Mouse (Mus musculus) liver, embryonic 11.5 days (tissue): ENCODE data around the gene Mfap5. TPM values are rescaled to one million over a fixed set of nuclear protein-coding genes. Genes with fewer than 3 reads are reported as not detected.

Source experiments
- ATAC-seq: fragments of 200-750 bp; cut with Nextera tagmentation; replicated peaks from 2 replicates; pipeline ENCODE4 v1.8.0; 2017; ENCODE audit warnings: moderate number of reproducible peaks, mild to moderate bottlenecking, moderate TSS enrichment, moderate library complexity; ENCODE audit not compliant: low FRiP score
- DNase-seq: peaks from one replicate; pipeline ENCODE4 v3.0.0-alpha.2; 2017; ENCODE audit warnings: low spot score
- H3K27ac ChIP-seq: fragments of 300-500 bp; sonication (generic); 2 replicates; pipeline ENCODE4 v1.5.1; 2014; ENCODE audit warnings: mild to moderate bottlenecking, low read depth, low read length, control low read depth
- H3K27me3 ChIP-seq: fragments of 300-500 bp; sonication (generic); replicated peaks from 2 replicates; pipeline ENCODE4 v1.6.1; 2014; ENCODE audit warnings: low read length, mixed read lengths; ENCODE audit not compliant: control insufficient read depth, insufficient read depth
- H3K36me3 ChIP-seq: fragments of 300-500 bp; sonication (generic); 2 replicates; pipeline ENCODE4 v1.6.1; 2014; ENCODE audit warnings: mild to moderate bottlenecking, low read length, moderate library complexity, mixed read lengths; ENCODE audit not compliant: control insufficient read depth, insufficient read depth
- H3K4me1 ChIP-seq: fragments of 300-500 bp; sonication (generic); replicated peaks from 2 replicates; pipeline ENCODE4 v1.6.1; 2014; ENCODE audit warnings: low read length, mixed read lengths; ENCODE audit not compliant: control insufficient read depth, insufficient read depth
- H3K4me2 ChIP-seq: fragments of 300-500 bp; sonication (generic); 2 replicates; pipeline ENCODE4 v1.6.1; 2014; ENCODE audit warnings: mild to moderate bottlenecking, control low read depth, moderate library complexity
- H3K4me3 ChIP-seq: fragments of 300-500 bp; sonication (generic); 2 replicates; pipeline ENCODE4 v1.5.1; 2014; ENCODE audit warnings: low read depth, low read length, control low read depth
- H3K9ac ChIP-seq: fragments of 300-500 bp; sonication (generic); 2 replicates; pipeline ENCODE4 v1.6.1; 2014; ENCODE audit warnings: low read depth, low read length, control low read depth
- H3K9me3 ChIP-seq: fragments of 300-500 bp; sonication (generic); 2 replicates; pipeline ENCODE4 v1.6.1; 2016; ENCODE audit warnings: low read length, inconsistent platforms, mixed read lengths; ENCODE audit not compliant: control insufficient read depth
- WGBS: fragments of 180-500 bp; shearing (Covaris S2); extraction: QIAGEN DNeasy Blood & Tissue Kit; methylation state at CpG from one replicate; pipeline ENCODE4 v1.1.7; 2014; 5-methylcytosine and 5-hydroxymethylcytosine counted together
- polyA plus RNA-seq: library from polyadenylated mRNA; unstranded; fragments of >200 nt; fragmentation: Nextera tagmentation; extraction: Ambion mirVana; gene quantifications from 2 replicates; pipeline ENCODE4 v1.2.1, GENCODE M21; 2014

Mfap5 gene
- polyA plus RNA-seq, 1 experiment from 2014 or later = 0.67 TPM

DNA sequence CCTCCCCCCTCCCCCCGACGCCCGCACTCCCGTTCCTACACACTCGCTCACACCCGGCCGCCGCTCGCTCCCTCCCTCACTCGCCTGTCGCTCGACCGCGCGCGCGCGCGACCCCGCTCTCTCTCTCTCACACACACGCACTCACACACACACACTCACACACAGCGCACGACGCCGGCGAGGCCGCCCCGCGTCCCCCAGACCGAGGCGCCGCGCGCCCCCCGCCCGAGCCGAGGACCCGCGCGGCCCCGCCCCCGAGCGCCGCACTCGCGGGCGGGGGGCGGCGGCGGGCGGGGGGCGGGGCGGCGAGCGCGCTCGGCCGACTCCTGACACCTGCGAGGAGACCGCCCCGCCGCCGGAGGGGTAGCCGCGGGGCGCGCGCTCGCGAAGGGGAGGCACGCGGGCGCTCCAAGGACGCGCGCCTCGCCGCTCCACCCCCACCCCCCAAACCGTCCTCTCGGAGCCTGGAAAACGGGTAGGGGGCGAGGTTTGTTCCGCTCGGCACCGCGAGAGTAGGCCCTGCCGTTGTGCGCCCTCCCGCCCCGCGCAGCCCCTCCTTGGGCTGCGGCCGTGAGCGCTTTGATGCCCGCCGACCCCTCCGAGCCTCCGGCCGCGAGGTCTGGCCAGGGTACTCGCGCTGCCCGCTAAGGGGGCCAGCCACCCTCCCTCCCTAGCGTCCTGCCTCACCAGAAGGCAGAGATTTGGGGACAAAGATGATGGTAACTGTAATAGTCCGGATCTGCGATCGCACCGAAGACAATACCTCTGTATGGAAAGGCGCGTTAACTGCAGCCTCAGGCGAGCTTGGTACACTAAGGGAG, 19.1 kb upstream of the Mfap5 start:
- peak; percentile 64 for DNase-seq
- peak overlapping the region; percentile 55; the same call in 1 of the 2 replicates for H3K9ac ChIP-seq

DNA sequence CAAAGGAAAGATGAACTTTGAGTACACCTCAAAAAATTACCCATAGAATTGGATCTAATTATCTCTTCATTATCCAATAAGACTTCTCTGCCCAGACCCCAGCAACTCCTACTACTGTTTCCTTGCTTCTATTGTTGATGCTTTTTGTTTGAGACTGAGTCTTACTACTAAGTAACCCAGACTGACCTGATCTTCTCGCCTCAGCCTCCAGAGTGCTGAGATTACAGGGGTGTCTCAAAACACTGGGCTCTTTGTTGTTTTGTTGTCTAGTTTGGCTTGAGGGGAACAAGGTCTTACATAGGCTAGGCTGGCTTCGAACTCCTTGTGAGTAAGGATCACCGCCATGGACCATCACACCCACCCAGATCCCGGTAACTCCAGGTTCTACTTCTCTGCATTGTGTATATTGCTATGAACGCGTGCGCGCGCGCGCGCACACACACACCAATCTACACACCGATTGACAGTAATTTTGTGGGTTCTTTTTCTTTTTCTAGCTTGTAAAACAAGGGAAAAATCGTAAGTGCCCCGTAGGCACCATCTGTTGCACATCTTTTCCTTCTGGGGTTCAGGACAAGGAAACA, 14.6 kb upstream of the Mfap5 start:
- Histone ChIP-seq H3K9ac (peak overlapping the region; percentile 8; the same call in 1 of the 2 replicates), H3K4me2 (peak overlapping the region; percentile 61), H3K27me3 (peaks cover 81% of the 10 kb centered on the region), H3K9me3 (no peaks in the 10 kb centered on the region), H3K36me3 (no peaks in the 10 kb centered on the region), H3K27ac (no peak overlapping the region), H3K4me1 (no peaks in the 10 kb centered on the region; the same call in 1 of the 2 replicates), H3K4me3 (peak overlapping the region; percentile 44)
- ATAC-seq (no peak), DNase-seq (no peak)
- WGBS = 25% methylated on average over 15 of the region's 15 CpGs

More for the DNA sequence above, 19.1 kb upstream of the Mfap5 start:
- peaks cover 70% of the 10 kb centered on the region for H3K27me3 ChIP-seq
- no peak overlapping the region for H3K27ac ChIP-seq
- no peaks in the 10 kb centered on the region for H3K9me3 ChIP-seq
- H3K4me2 ChIP-seq = peak overlapping the region; percentile 91
- H3K4me1 ChIP-seq = no peaks in the 10 kb centered on the region; the same call in 1 of the 2 replicates
- peak overlapping the region; percentile 76 for H3K4me3 ChIP-seq
- WGBS = 2% methylated on average over 96 of the region's 111 CpGs
- ATAC-seq = peak; percentile 55
- no peaks in the 10 kb centered on the region for H3K36me3 ChIP-seq

DNA sequence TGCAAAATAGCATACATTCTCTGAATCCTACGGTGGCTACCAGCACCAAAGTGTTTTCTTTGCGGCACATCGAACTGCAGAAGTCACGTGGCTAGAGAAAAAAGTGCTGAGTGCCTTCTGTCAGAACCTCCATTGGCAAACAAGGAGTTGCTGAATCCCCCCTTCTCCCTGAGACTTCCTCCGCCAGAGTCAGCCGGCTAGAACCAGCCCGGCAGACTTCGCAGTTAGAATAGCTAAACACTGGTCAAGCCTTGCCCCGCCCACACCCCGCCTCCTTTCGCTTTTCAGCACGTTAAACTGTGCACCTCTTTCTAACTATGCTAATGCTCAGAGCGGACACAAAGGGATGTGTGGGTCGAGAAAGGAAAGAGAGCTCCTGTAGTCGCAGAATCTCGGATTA, 14.1 kb upstream of the Mfap5 start:
- Histone ChIP-seq H3K4me3 (peak overlapping the region; percentile 44), H3K4me2 (peak overlapping the region; percentile 61), H3K9me3 (no peaks in the 10 kb centered on the region), H3K27ac (no peak overlapping the region), H3K9ac (peak overlapping the region; percentile 22; the same call in 1 of the 2 replicates), H3K27me3 (peaks cover 80% of the 10 kb centered on the region), H3K36me3 (no peaks in the 10 kb centered on the region), H3K4me1 (no peaks in the 10 kb centered on the region; the same call in 1 of the 2 replicates)
- DNase-seq (peak; percentile 81), ATAC-seq (peak; percentile 76)
- WGBS = under 1% methylated on average over 16 of the region's 16 CpGs

DNA sequence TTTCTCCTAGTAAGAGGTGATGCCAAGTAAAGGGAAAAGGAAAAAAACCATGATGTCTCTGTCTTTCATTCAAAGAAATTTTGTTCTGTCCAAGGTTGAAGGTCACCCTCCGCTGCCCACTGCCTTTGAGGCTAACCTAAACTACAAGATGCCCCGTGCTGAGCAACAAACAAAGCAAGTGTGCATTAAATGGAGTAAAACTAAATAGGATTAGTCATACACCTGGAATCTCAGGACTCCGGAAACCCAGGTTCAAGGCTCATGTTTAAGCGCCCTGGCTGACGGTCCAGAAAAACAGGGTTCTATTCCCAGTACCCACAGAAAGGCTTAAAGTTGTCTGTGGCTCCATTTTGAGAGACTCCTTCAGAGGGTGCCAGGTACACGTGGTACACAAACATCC, 13.2 kb upstream of the Mfap5 start:
- DNase-seq = no peak
- Histone ChIP-seq H3K27me3 (peaks cover 71% of the 10 kb centered on the region), H3K9ac (no peak overlapping the region), H3K4me1 (no peaks in the 10 kb centered on the region), H3K4me3 (no peak overlapping the region), H3K4me2 (no peak overlapping the region), H3K27ac (no peak overlapping the region), H3K36me3 (no peaks in the 10 kb centered on the region), H3K9me3 (no peaks in the 10 kb centered on the region)
- ATAC-seq = no peak
- WGBS = 26% methylated on average over 6 of the region's 6 CpGs

GRCm38 (mm10) chr6:122493799-122494472, 11.7 kb upstream of the Mfap5 start:
- DNase-seq (no peak), ATAC-seq (no peak)
- Histone ChIP-seq H3K4me1 (no peaks in the 10 kb centered on the region), H3K36me3 (no peaks in the 10 kb centered on the region), H3K4me2 (no peak overlapping the region), H3K27me3 (peaks cover 56% of the 10 kb centered on the region), H3K27ac (no peak overlapping the region), H3K4me3 (no peak overlapping the region), H3K9me3 (no peaks in the 10 kb centered on the region), H3K9ac (no peak overlapping the region)
- WGBS = 22% methylated on average over 6 of the region's 6 CpGs

GRCm38 (mm10) chr6:122495082-122495881, 10.4 kb upstream of the Mfap5 start:
- Histone ChIP-seq H3K4me2 (peak overlapping the region; percentile 31), H3K9ac (no peak overlapping the region), H3K36me3 (no peaks in the 10 kb centered on the region), H3K4me3 (no peak overlapping the region), H3K9me3 (no peaks in the 10 kb centered on the region), H3K27me3 (peaks cover 53% of the 10 kb centered on the region), H3K27ac (peak overlapping the region; percentile 45; the same call in 1 of the 2 replicates), H3K4me1 (no peaks in the 10 kb centered on the region)
- no peak for ATAC-seq
- WGBS = 14% methylated on average over 21 of the region's 21 CpGs
- DNase-seq = no peak

DNA sequence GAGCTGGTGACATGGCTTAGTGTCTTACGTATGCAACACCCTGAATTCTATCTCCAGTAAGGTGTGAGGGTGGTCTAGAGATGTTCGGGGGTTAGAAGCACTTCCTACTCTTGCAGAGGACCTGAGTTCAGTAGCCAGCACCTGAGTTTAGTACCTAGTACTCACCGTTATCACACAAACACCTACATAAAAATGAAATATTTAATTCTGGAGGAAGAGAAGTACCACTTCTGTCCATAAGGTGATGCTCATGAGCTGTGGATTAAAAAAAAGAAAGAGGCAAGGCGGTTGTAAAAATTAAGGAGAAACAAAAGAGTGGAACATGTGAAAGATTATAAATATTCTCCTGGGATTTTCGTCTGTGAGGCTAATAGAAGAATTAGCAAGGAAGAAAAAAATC, 9.1 kb upstream of the Mfap5 start:
- Histone ChIP-seq H3K27ac (no peak overlapping the region), H3K4me1 (no peaks in the 10 kb centered on the region), H3K9ac (no peak overlapping the region), H3K4me2 (no peak overlapping the region), H3K36me3 (no peaks in the 10 kb centered on the region), H3K9me3 (no peaks in the 10 kb centered on the region), H3K27me3 (peaks cover 46% of the 10 kb centered on the region), H3K4me3 (no peak overlapping the region)
- ATAC-seq (peak; percentile 25; the same call in 1 of the 2 replicates), DNase-seq (no peak)
- 26% methylated on average over 5 of the region's 5 CpGs for WGBS

DNA sequence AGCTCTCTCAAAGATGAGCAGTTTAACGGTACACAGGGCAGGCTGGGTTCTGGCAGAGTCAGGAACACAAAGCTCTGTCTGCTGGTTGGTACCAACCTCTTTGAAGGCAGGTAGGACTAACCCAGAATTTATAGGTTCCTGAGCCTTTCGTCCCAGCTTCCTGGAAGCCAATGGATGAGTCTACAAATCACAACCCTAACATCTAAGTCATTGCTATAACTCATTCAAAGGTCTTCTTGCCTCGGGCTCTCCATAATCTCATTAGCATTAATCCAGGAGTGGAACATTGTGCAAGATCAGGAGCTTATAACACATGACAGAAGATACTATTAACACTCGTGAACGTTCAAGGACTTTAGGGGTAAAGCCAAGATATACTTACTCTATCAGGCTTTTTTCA, 7.0 kb upstream of the Mfap5 start, which contains the start of gene Rimklb:
Gene Rimklb, minus strand, starts transcription at position 101 of the 400 bp plus-strand sequence.
- 75% methylated on average over 5 of the region's 5 CpGs for WGBS

More for the DNA sequence above, 7.0 kb upstream of the Mfap5 start, which contains the start of gene Rimklb:
- H3K27me3 ChIP-seq = peaks cover 28% of the 10 kb centered on the region
- no peaks in the 10 kb centered on the region for H3K9me3 ChIP-seq
- no peak within 1 kb of the TSS for H3K4me3 ChIP-seq
- H3K9ac ChIP-seq = no peak within 1 kb of the TSS
- no peaks in the 10 kb centered on the region for H3K4me1 ChIP-seq
- DNase-seq (no peak), ATAC-seq (no peak)
- H3K4me2 ChIP-seq = no peak within 1 kb of the TSS
- H3K36me3 ChIP-seq = no peaks in the 10 kb centered on the region
- H3K27ac ChIP-seq = no peak within 1 kb of the TSS
